Mouse (Mus musculus): ENCODE measurements around the gene Sstr2. TPM values are rescaled to one million over a fixed set of nuclear protein-coding genes. Genes with fewer than 3 reads are reported as not detected.

Gene Sstr2
- polyA plus RNA-seq, 1 experiment from 2014 or later: 30.4 TPM

- H3K27ac ChIP-seq: no peak overlapping the region
- DNase-seq (ENCODE audit: low spot score): no peak
- WGBS: 59% methylated on average over 7 of the region's 7 CpGs
Measured at GRCm38 (mm10) chr11:113630642-113631041, 11.5 kb downstream of the Sstr2 start.

GRCm38 (mm10) chr11:113631302-113631701 lies 12.2 kb downstream of the Sstr2 start:
- 80% methylated on average over 8 of the region's 8 CpGs for WGBS
- Histone ChIP-seq H3K4me1 (replicated peaks) (0 out of 2 replicates have a peak, but pooled peaks cover 9% of the 10 kb centered on the region), H3K27me3 (ENCODE audit: insufficient read depth, poor library complexity, severe bottlenecking) (no peaks in the 10 kb centered on the region; the same call in 1 of the 2 replicates), H3K4me3 (no peak overlapping the region), H3K27ac (no peak overlapping the region), H3K9me3 (no peaks in the 10 kb centered on the region), H3K36me3 (no peaks in the 10 kb centered on the region)
- no peak for DNase-seq (ENCODE audit: low spot score)

More at GRCm38 (mm10) chr11:113630642-113631041, 11.5 kb downstream of the Sstr2 start:
- Histone ChIP-seq H3K27me3 (ENCODE audit: insufficient read depth, poor library complexity, severe bottlenecking) (no peaks in the 10 kb centered on the region; the same call in 1 of the 2 replicates), H3K36me3 (no peaks in the 10 kb centered on the region), H3K9me3 (no peaks in the 10 kb centered on the region), H3K4me3 (no peak overlapping the region), H3K4me1 (replicated peaks) (0 out of 2 replicates have a peak, but pooled peaks cover 9% of the 10 kb centered on the region)

- Histone ChIP-seq H3K4me1 (replicated peaks) (0 out of 2 replicates have a peak, but pooled peaks cover 9% of the 10 kb centered on the region), H3K4me3 (no peak overlapping the region), H3K27ac (no peak overlapping the region), H3K9me3 (no peaks in the 10 kb centered on the region), H3K27me3 (ENCODE audit: insufficient read depth, poor library complexity, severe bottlenecking) (no peaks in the 10 kb centered on the region; the same call in 1 of the 2 replicates), H3K36me3 (no peaks in the 10 kb centered on the region)
- DNase-seq (ENCODE audit: low spot score): no peak
- 78% methylated on average over 8 of the region's 8 CpGs for WGBS
Measured at GRCm38 (mm10) chr11:113631862-113632261, 12.7 kb downstream of the Sstr2 start.

GRCm38 (mm10) chr11:113632303-113632702 lies 13.2 kb downstream of the Sstr2 start:
- Histone ChIP-seq H3K36me3 (no peaks in the 10 kb centered on the region), H3K27ac (no peak overlapping the region), H3K9me3 (no peaks in the 10 kb centered on the region), H3K4me3 (no peak overlapping the region), H3K4me1 (replicated peaks) (0 out of 2 replicates have a peak, but pooled peaks cover 9% of the 10 kb centered on the region), H3K27me3 (ENCODE audit: insufficient read depth, poor library complexity, severe bottlenecking) (no peaks in the 10 kb centered on the region; the same call in 1 of the 2 replicates)
- 78% methylated on average over 7 of the region's 7 CpGs for WGBS
- DNase-seq (ENCODE audit: low spot score): no peak

- H3K27me3 ChIP-seq (ENCODE audit: insufficient read depth, poor library complexity, severe bottlenecking): no peaks in the 10 kb centered on the region; the same call in 1 of the 2 replicates
Measured at GRCm38 (mm10) chr11:113633398-113633797, 14.3 kb downstream of the Sstr2 start.

GRCm38 (mm10) chr11:113634699-113635121 lies 15.6 kb downstream of the Sstr2 start:
- H3K4me3 ChIP-seq: no peak overlapping the region
- H3K4me1 ChIP-seq (replicated peaks): 0 out of 2 replicates have a peak, but pooled peaks cover 9% of the 10 kb centered on the region
- 66% methylated on average over 10 of the region's 10 CpGs for WGBS
- no peak overlapping the region for H3K27ac ChIP-seq
- no peaks in the 10 kb centered on the region; the same call in 1 of the 2 replicates for H3K27me3 ChIP-seq (ENCODE audit: insufficient read depth, poor library complexity, severe bottlenecking)
- no peak for DNase-seq (ENCODE audit: low spot score)
- H3K36me3 ChIP-seq: 0 out of 2 replicates have a peak, but pooled peaks cover 5% of the 10 kb centered on the region
- peaks cover 4% of the 10 kb centered on the region; the same call in 1 of the 2 replicates for H3K9me3 ChIP-seq

More at GRCm38 (mm10) chr11:113633398-113633797, 14.3 kb downstream of the Sstr2 start:
- 91% methylated on average over 5 of the region's 5 CpGs for WGBS
- no peak for DNase-seq (ENCODE audit: low spot score)
- 0 out of 2 replicates have a peak, but pooled peaks cover 9% of the 10 kb centered on the region for H3K4me1 ChIP-seq (replicated peaks)
- 0 out of 2 replicates have a peak, but pooled peaks cover 5% of the 10 kb centered on the region for H3K36me3 ChIP-seq
- H3K27ac ChIP-seq: no peak overlapping the region
- H3K4me3 ChIP-seq: no peak overlapping the region
- H3K9me3 ChIP-seq: peaks cover 4% of the 10 kb centered on the region; the same call in 1 of the 2 replicates

- no peak overlapping the region for H3K27ac ChIP-seq
Measured at GRCm38 (mm10) chr11:113638680-113639079, 19.5 kb downstream of the Sstr2 start.

GRCm38 (mm10) chr11:113645181-113645580 lies 26.0 kb downstream of the Sstr2 start:
- no peak overlapping the region for H3K4me3 ChIP-seq
- H3K27me3 ChIP-seq (ENCODE audit: insufficient read depth, poor library complexity, severe bottlenecking): peaks cover 3% of the 10 kb centered on the region; the same call in 1 of the 2 replicates
- no peaks in the 10 kb centered on the region for H3K36me3 ChIP-seq
- no peak for DNase-seq (ENCODE audit: low spot score)
- H3K4me1 ChIP-seq (replicated peaks): peaks cover 18% of the 10 kb centered on the region
- WGBS: 89% methylated on average over 3 of the region's 3 CpGs
- H3K27ac ChIP-seq: no peak overlapping the region
- 0 out of 2 replicates have a peak, but pooled peaks cover under 1% of the 10 kb centered on the region for H3K9me3 ChIP-seq

More at GRCm38 (mm10) chr11:113638680-113639079, 19.5 kb downstream of the Sstr2 start:
- 93% methylated on average over 12 of the region's 12 CpGs for WGBS
- Histone ChIP-seq H3K27me3 (ENCODE audit: insufficient read depth, poor library complexity, severe bottlenecking) (no peaks in the 10 kb centered on the region), H3K9me3 (peaks cover 8% of the 10 kb centered on the region; the same call in 1 of the 2 replicates), H3K4me3 (no peak overlapping the region), H3K36me3 (0 out of 2 replicates have a peak, but pooled peaks cover 5% of the 10 kb centered on the region), H3K4me1 (replicated peaks) (no peaks in the 10 kb centered on the region)
- DNase-seq (ENCODE audit: low spot score): no peak

- Histone ChIP-seq H3K4me3 (peak overlapping the region; percentile 16; the same call in 1 of the 2 replicates), H3K4me1 (replicated peaks) (peaks cover 46% of the 10 kb centered on the region), H3K36me3 (peaks cover 23% of the 10 kb centered on the region), H3K27me3 (ENCODE audit: insufficient read depth, poor library complexity, severe bottlenecking) (peaks cover 3% of the 10 kb centered on the region; the same call in 1 of the 2 replicates), H3K9me3 (no peaks in the 10 kb centered on the region), H3K27ac (peak overlapping the region; percentile 72)
- peak; percentile 86 for DNase-seq (ENCODE audit: low spot score)
- 4% methylated on average over 15 of the region's 15 CpGs for WGBS
Measured at GRCm38 (mm10) chr11:113648152-113648551, 29.0 kb downstream of the Sstr2 start.

GRCm38 (mm10) chr11:113648690-113649352 lies 29.7 kb downstream of the Sstr2 start, which contains the start of gene Cog1:
Gene Cog1, plus strand, starts transcription at chr11:113649169.
- Histone ChIP-seq H3K27ac (peak within 1 kb of the TSS; percentile 94), H3K4me3 (peak within 1 kb of the TSS; percentile 77), H3K9me3 (no peaks in the 10 kb centered on the region), H3K36me3 (peaks cover 29% of the 10 kb centered on the region), H3K4me1 (replicated peaks) (peaks cover 49% of the 10 kb centered on the region), H3K27me3 (ENCODE audit: insufficient read depth, poor library complexity, severe bottlenecking) (peaks cover 2% of the 10 kb centered on the region; the same call in 1 of the 2 replicates)
- DNase-seq (ENCODE audit: low spot score): no peak
- WGBS: 38% methylated on average over 26 of the region's 26 CpGs

GRCm38 (mm10) chr11:113649353-113650210 lies 30.4 kb downstream of the Sstr2 start, which contains the start of gene Slc39a11:
Gene Slc39a11, minus strand, starts transcription at chr11:113650079.
- H3K4me3 ChIP-seq: peak within 1 kb of the TSS; percentile 77
- H3K4me1 ChIP-seq (replicated peaks): peaks cover 54% of the 10 kb centered on the region
- peaks cover 37% of the 10 kb centered on the region for H3K36me3 ChIP-seq
- under 1% methylated on average over 91 of the region's 91 CpGs for WGBS
- peak within 1 kb of the TSS; percentile 94 for H3K27ac ChIP-seq
- H3K9me3 ChIP-seq: no peaks in the 10 kb centered on the region
- DNase-seq (ENCODE audit: low spot score): peak; percentile 86
- H3K27me3 ChIP-seq (ENCODE audit: insufficient read depth, poor library complexity, severe bottlenecking): no peaks in the 10 kb centered on the region; the same call in 1 of the 2 replicates
